Mouse (Mus musculus): Measurements from ENCODE around the gene Cct2. TPM values are rescaled to one million over a fixed set of nuclear protein-coding genes. Genes with fewer than 3 reads are reported as not detected.
"Not testable (repeated sequence)": the region's sequence is repeated elsewhere in the genome, so short reads cannot be mapped to it uniquely, and the experiment has no call there.

Gene Cct2
- polyA plus RNA-seq, 1 experiment, result 440 TPM

- Histone ChIP-seq H3K79me3 (ENCODE audit: low read depth) (peaks cover 9% of the 10 kb centered on the region), H3K36me3 (ENCODE audit: control insufficient read depth, insufficient read depth) (peaks cover 60% of the 10 kb centered on the region), H3ac (ENCODE audit: control insufficient read depth, insufficient read length, low read depth) (no peak overlapping the region), H3K79me2 (ENCODE audit: control insufficient read depth, insufficient read depth) (peaks cover 10% of the 10 kb centered on the region), H3K27me3 (ENCODE audit: control insufficient read depth, insufficient read depth, insufficient read length) (no peaks in the 10 kb centered on the region), H3K4me3 (ENCODE audit: insufficient read depth, poor library complexity, severe bottlenecking) (no peak overlapping the region)
- TF ChIP-seq USF1 (IDR thresholded peaks at IDR 0.05; ENCODE audit: low read depth), result no peak
- no peak for TF ChIP-seq CEBPB (IDR thresholded peaks at IDR 0.05; ENCODE audit: low read depth)
- no peak for TF ChIP-seq CTCF (IDR thresholded peaks at IDR 0.05; ENCODE audit: control insufficient read depth, insufficient read depth, insufficient read length)
- no peak for TF ChIP-seq MAX (IDR thresholded peaks at IDR 0.05)
- TF ChIP-seq FOSL1 (IDR thresholded peaks at IDR 0.05; ENCODE audit: insufficient read depth, low read length, poor library complexity, severe bottlenecking), result no peak
- no peak for TF ChIP-seq MYOG (IDR thresholded peaks at IDR 0.05; ENCODE audit: control insufficient read depth, extremely low read depth, insufficient read length)
- TF ChIP-seq MYOD1 (IDR thresholded peaks at IDR 0.05; ENCODE audit: control insufficient read depth, insufficient read length, low read depth), result no peak
Observed at GRCm38 (mm10) chr10:117049961-117050597, 13.5 kb downstream of the Cct2 start.

- no peak for TF ChIP-seq CEBPB (IDR thresholded peaks at IDR 0.05; ENCODE audit: low read depth)
- no peak for TF ChIP-seq MAX (IDR thresholded peaks at IDR 0.05)
- TF ChIP-seq MYOD1 (IDR thresholded peaks at IDR 0.05; ENCODE audit: control insufficient read depth, insufficient read length, low read depth), result no peak
- no peak for TF ChIP-seq FOSL1 (IDR thresholded peaks at IDR 0.05; ENCODE audit: insufficient read depth, low read length, poor library complexity, severe bottlenecking)
- no peak for TF ChIP-seq USF1 (IDR thresholded peaks at IDR 0.05; ENCODE audit: low read depth)
- TF ChIP-seq CTCF (IDR thresholded peaks at IDR 0.05; ENCODE audit: control insufficient read depth, insufficient read depth, insufficient read length), result no peak
- TF ChIP-seq MYOG (IDR thresholded peaks at IDR 0.05; ENCODE audit: control insufficient read depth, extremely low read depth, insufficient read length), result no peak
- no peaks in the 10 kb centered on the region for H3K27me3 ChIP-seq (ENCODE audit: control insufficient read depth, insufficient read depth, insufficient read length)
Observed at GRCm38 (mm10) chr10:117049253-117049652, 14.4 kb downstream of the Cct2 start.

GRCm38 (mm10) chr10:117045175-117046056 lies 18.2 kb downstream of the Cct2 start, which contains the start of gene Lrrc10:
Gene Lrrc10 (plus strand): TSS chr10:117045341.
- no peak for TF ChIP-seq MYOG (IDR thresholded peaks at IDR 0.05; ENCODE audit: control insufficient read depth, extremely low read depth, insufficient read length)
- TF ChIP-seq CEBPB (IDR thresholded peaks at IDR 0.05; ENCODE audit: low read depth), result no peak
- TF ChIP-seq MYOD1 (IDR thresholded peaks at IDR 0.05; ENCODE audit: control insufficient read depth, insufficient read length, low read depth), result no peak
- TF ChIP-seq CTCF (IDR thresholded peaks at IDR 0.05; ENCODE audit: control insufficient read depth, insufficient read depth, insufficient read length), result no peak
- no peak within 1 kb of the TSS for H3K4me3 ChIP-seq (ENCODE audit: insufficient read depth, poor library complexity, severe bottlenecking)

More at GRCm38 (mm10) chr10:117049253-117049652, 14.4 kb downstream of the Cct2 start:
- Histone ChIP-seq H3ac (ENCODE audit: control insufficient read depth, insufficient read length, low read depth) (no peak overlapping the region), H3K36me3 (ENCODE audit: control insufficient read depth, insufficient read depth) (peaks cover 52% of the 10 kb centered on the region), H3K79me3 (ENCODE audit: low read depth) (peaks cover 9% of the 10 kb centered on the region), H3K4me3 (ENCODE audit: insufficient read depth, poor library complexity, severe bottlenecking) (no peak overlapping the region), H3K79me2 (ENCODE audit: control insufficient read depth, insufficient read depth) (peaks cover 10% of the 10 kb centered on the region)

GRCm38 (mm10) chr10:117043497-117044166 lies 20.0 kb downstream of the Cct2 start:
- not testable (repeated sequence) for H3K36me3 ChIP-seq (ENCODE audit: control insufficient read depth, insufficient read depth); H3K27me3 ChIP-seq (ENCODE audit: control insufficient read depth, insufficient read depth, insufficient read length); H3K79me3 ChIP-seq (ENCODE audit: low read depth); H3K4me3 ChIP-seq (ENCODE audit: insufficient read depth, poor library complexity, severe bottlenecking); H3K79me2 ChIP-seq (ENCODE audit: control insufficient read depth, insufficient read depth); H3ac ChIP-seq (ENCODE audit: control insufficient read depth, insufficient read length, low read depth)

More at GRCm38 (mm10) chr10:117045175-117046056, 18.2 kb downstream of the Cct2 start, which contains the start of gene Lrrc10:
- Histone ChIP-seq H3K79me3 (ENCODE audit: low read depth) (no peaks in the 10 kb centered on the region), H3K79me2 (ENCODE audit: control insufficient read depth, insufficient read depth) (no peaks in the 10 kb centered on the region), H3ac (ENCODE audit: control insufficient read depth, insufficient read length, low read depth) (no peak within 1 kb of the TSS), H3K27me3 (ENCODE audit: control insufficient read depth, insufficient read depth, insufficient read length) (no peaks in the 10 kb centered on the region), H3K36me3 (ENCODE audit: control insufficient read depth, insufficient read depth) (peaks cover 13% of the 10 kb centered on the region)

- no peaks in the 10 kb centered on the region for H3K79me3 ChIP-seq (ENCODE audit: low read depth)
- TF ChIP-seq FOSL1 (IDR thresholded peaks at IDR 0.05; ENCODE audit: insufficient read depth, low read length, poor library complexity, severe bottlenecking), result no peak
- no peak for TF ChIP-seq CTCF (IDR thresholded peaks at IDR 0.05; ENCODE audit: control insufficient read depth, insufficient read depth, insufficient read length)
- no peak for TF ChIP-seq MYOG (IDR thresholded peaks at IDR 0.05; ENCODE audit: control insufficient read depth, extremely low read depth, insufficient read length)
- no peak for TF ChIP-seq USF1 (IDR thresholded peaks at IDR 0.05; ENCODE audit: low read depth)
- TF ChIP-seq MYOD1 (IDR thresholded peaks at IDR 0.05; ENCODE audit: control insufficient read depth, insufficient read length, low read depth), result no peak
- no peak for TF ChIP-seq MAX (IDR thresholded peaks at IDR 0.05)
- H3ac ChIP-seq (ENCODE audit: control insufficient read depth, insufficient read length, low read depth), result no peak overlapping the region
- no peaks in the 10 kb centered on the region for H3K27me3 ChIP-seq (ENCODE audit: control insufficient read depth, insufficient read depth, insufficient read length)
- H3K4me3 ChIP-seq (ENCODE audit: insufficient read depth, poor library complexity, severe bottlenecking), result no peak overlapping the region
- H3K36me3 ChIP-seq (ENCODE audit: control insufficient read depth, insufficient read depth), result no peaks in the 10 kb centered on the region
- H3K79me2 ChIP-seq (ENCODE audit: control insufficient read depth, insufficient read depth), result no peaks in the 10 kb centered on the region
Observed at GRCm38 (mm10) chr10:117042295-117042694, 21.3 kb downstream of the Cct2 start.

All from C2C12 (cell line).